Mouse (Mus musculus) heart, embryonic 11.5 days (tissue): ENCODE measurements around the gene Wdr86. TPM values are rescaled to one million over a fixed set of nuclear protein-coding genes. Genes with fewer than 3 reads are reported as not detected.
"Not testable (repeated sequence)": the region's sequence is repeated elsewhere in the genome, so short reads cannot be mapped to it uniquely, and the experiment has no call there.

Source experiments
- ATAC-seq: fragments of 200-750 bp; cut with Nextera tagmentation; replicated peaks from 2 replicates; pipeline ENCODE4 v1.8.0; 2017; ENCODE audit warnings: moderate library complexity; ENCODE audit not compliant: insufficient number of reproducible peaks, low FRiP score, low TSS enrichment
- H3K27ac ChIP-seq: fragments of 300-500 bp; sonication (generic); 2 replicates; pipeline ENCODE4 v1.5.1; 2014; ENCODE audit warnings: mild to moderate bottlenecking, low read depth, low read length
- H3K27me3 ChIP-seq: fragments of 300-500 bp; sonication (generic); 2 replicates; pipeline ENCODE4 v1.6.1; 2014; ENCODE audit warnings: mild to moderate bottlenecking, low read length, mixed read lengths; ENCODE audit not compliant: control insufficient read depth, insufficient read depth
- H3K36me3 ChIP-seq: fragments of 300-500 bp; sonication (generic); 2 replicates; pipeline ENCODE4 v1.6.1; 2014; ENCODE audit warnings: mild to moderate bottlenecking, low read length, moderate library complexity, mixed read lengths; ENCODE audit not compliant: control insufficient read depth, insufficient read depth
- H3K4me1 ChIP-seq: fragments of 300-500 bp; sonication (generic); 2 replicates; pipeline ENCODE4 v1.6.1; 2014; ENCODE audit warnings: low read length; ENCODE audit not compliant: control insufficient read depth, insufficient read depth
- H3K4me2 ChIP-seq: fragments of 300-500 bp; sonication (generic); 2 replicates; pipeline ENCODE4 v1.6.1; 2014; ENCODE audit warnings: mild to moderate bottlenecking, moderate library complexity
- H3K4me3 ChIP-seq: fragments of 300-500 bp; sonication (generic); 2 replicates; pipeline ENCODE4 v1.5.1; 2014; ENCODE audit warnings: low read depth, low read length
- H3K9ac ChIP-seq: fragments of 300-500 bp; sonication (generic); 2 replicates; pipeline ENCODE4 v1.6.1; 2014; ENCODE audit warnings: mild to moderate bottlenecking, low read depth, low read length, moderate library complexity
- H3K9me3 ChIP-seq: fragments of 300-500 bp; sonication (generic); replicated peaks from 2 replicates; pipeline ENCODE4 v1.6.1; 2016; ENCODE audit warnings: low read length; ENCODE audit not compliant: control insufficient read depth
- WGBS: fragments of 180-500 bp; shearing (Covaris S2); extraction: QIAGEN DNeasy Blood & Tissue Kit; methylation state at CpG from one replicate; pipeline ENCODE4 v1.1.7; 2014; ENCODE audit not compliant: insufficient replicate concordance; 5-methylcytosine and 5-hydroxymethylcytosine counted together
- polyA plus RNA-seq: library from polyadenylated mRNA; unstranded; fragments of >200 nt; fragmentation: Nextera tagmentation; extraction: Ambion mirVana; gene quantifications from 2 replicates; pipeline ENCODE4 v1.2.1, GENCODE M21; 2014

Gene Wdr86
- polyA plus RNA-seq, 1 experiment from 2014 or later = 13.6 TPM

GRCm38 (mm10) chr5:24709962-24710361 lies 20.6 kb downstream of the Wdr86 start:
- Histone ChIP-seq H3K9ac (no peak overlapping the region), H3K4me3 (no peak overlapping the region), H3K4me1 (0 out of 2 replicates have a peak, but pooled peaks cover 4% of the 10 kb centered on the region), H3K36me3 (peaks cover 22% of the 10 kb centered on the region), H3K27ac (no peak overlapping the region), H3K27me3 (no peaks in the 10 kb centered on the region), H3K4me2 (no peak overlapping the region), H3K9me3 (no peaks in the 10 kb centered on the region)
- WGBS = 80% methylated on average over 2 of the region's 2 CpGs
- no peak for ATAC-seq

DNA sequence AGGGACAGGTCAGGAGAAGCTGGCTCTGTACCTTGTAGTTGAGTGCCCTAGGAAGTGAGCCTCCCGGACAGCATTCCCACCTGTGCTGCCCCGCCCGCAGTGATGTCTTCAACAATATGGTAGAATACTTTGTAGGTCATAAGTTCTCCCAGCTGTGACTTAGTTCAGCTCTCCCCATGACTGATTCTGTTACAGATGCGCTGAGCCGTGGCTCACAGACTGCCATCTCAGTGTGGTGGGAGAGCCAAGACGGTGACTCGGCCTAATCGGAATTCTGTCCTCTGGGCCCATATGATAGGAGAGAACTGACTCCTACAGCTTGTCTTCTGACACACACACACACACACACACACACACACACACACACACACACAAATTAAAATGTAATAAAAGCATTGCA lies 25.9 kb downstream of the Wdr86 start:
- Histone ChIP-seq H3K36me3 (peaks cover 41% of the 10 kb centered on the region), H3K9ac (no peak overlapping the region), H3K4me2 (no peak overlapping the region), H3K27ac (no peak overlapping the region), H3K9me3 (no peaks in the 10 kb centered on the region), H3K27me3 (no peaks in the 10 kb centered on the region), H3K4me1 (no peaks in the 10 kb centered on the region), H3K4me3 (no peak overlapping the region)
- WGBS = 85% methylated on average over 8 of the region's 8 CpGs
- ATAC-seq = no peak

DNA sequence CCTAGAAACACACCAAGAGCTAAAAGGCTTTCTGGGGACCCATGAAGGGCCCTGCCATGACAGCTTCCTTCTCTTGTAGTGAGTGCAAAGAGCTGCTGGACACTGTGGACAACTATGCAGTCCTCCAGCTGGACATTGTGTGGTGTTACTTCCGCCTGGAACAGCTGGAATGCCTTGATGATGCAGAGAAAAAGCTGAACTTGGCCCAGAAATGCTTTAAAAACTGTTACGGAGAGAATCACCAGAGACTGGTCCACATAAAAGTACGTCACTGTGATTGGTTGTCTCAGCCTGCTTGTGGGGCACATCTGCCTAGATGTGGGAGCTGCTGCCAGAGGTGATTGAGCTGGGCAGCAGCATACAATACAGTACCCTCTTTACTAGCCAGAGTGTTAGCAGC lies 29.3 kb downstream of the Wdr86 start:
- Histone ChIP-seq H3K4me2 (no peak overlapping the region), H3K9ac (no peak overlapping the region), H3K4me1 (no peaks in the 10 kb centered on the region), H3K27me3 (no peaks in the 10 kb centered on the region), H3K9me3 (no peaks in the 10 kb centered on the region), H3K36me3 (peaks cover 47% of the 10 kb centered on the region), H3K4me3 (no peak overlapping the region), H3K27ac (no peak overlapping the region)
- ATAC-seq = no peak
- WGBS = 92% methylated on average over 3 of the region's 3 CpGs

GRCm38 (mm10) chr5:24696704-24697103 lies 33.8 kb downstream of the Wdr86 start:
- Histone ChIP-seq H3K4me1 (no peaks in the 10 kb centered on the region), H3K9ac (no peak overlapping the region), H3K27me3 (no peaks in the 10 kb centered on the region), H3K4me3 (no peak overlapping the region), H3K4me2 (no peak overlapping the region), H3K36me3 (peaks cover 31% of the 10 kb centered on the region), H3K9me3 (no peaks in the 10 kb centered on the region), H3K27ac (no peak overlapping the region)
- ATAC-seq = no peak
- WGBS = 70% methylated on average over 3 of the region's 3 CpGs

- no peak for ATAC-seq
- no peaks in the 10 kb centered on the region for H3K27me3 ChIP-seq
- peaks cover 14% of the 10 kb centered on the region for H3K36me3 ChIP-seq
- H3K9ac ChIP-seq = no peak overlapping the region
- H3K9me3 ChIP-seq = no peaks in the 10 kb centered on the region
- H3K4me1 ChIP-seq = peaks cover 12% of the 10 kb centered on the region
- 79% methylated on average over 1 of the region's 1 CpGs for WGBS
- no peak overlapping the region for H3K4me2 ChIP-seq
- H3K4me3 ChIP-seq = no peak overlapping the region
- H3K27ac ChIP-seq = no peak overlapping the region
These were observed 42.8 kb downstream of the Wdr86 start for GRCm38 (mm10) chr5:24687696-24688095.

GRCm38 (mm10) chr5:24686671-24687420 lies 43.7 kb downstream of the Wdr86 start:
- H3K9me3 ChIP-seq, H3K27me3 ChIP-seq, H3K27ac ChIP-seq, ATAC-seq: not testable (repeated sequence)
- WGBS = 72% methylated on average over 16 of the region's 16 CpGs
- H3K4me3 ChIP-seq = peak overlapping the region; percentile 93
- peak overlapping the region; percentile 86 for H3K9ac ChIP-seq
- H3K36me3 ChIP-seq = peaks cover 14% of the 10 kb centered on the region
- peak overlapping the region; percentile 80 for H3K4me2 ChIP-seq
- peaks cover 12% of the 10 kb centered on the region for H3K4me1 ChIP-seq

DNA sequence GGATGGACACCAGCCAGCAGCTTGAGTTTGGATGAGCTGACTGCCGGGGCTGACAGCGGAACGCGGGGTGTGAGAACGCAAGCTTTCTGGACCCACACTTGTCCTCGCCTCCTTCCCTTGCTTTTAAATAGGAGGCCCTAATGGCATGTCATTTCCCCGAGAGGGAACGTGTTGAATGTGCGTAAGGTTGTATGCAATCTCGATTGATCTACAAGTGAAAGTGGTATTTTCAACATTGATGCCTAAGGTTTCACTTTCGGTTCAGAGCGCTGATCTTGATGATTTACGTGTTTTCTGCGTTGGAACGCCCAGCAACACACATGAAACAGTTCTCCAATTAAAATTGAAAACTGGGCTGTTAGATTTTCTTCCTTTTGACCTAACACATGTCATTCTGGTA lies 44.4 kb downstream of the Wdr86 start:
- H3K9me3 ChIP-seq = no peaks in the 10 kb centered on the region
- WGBS = 2% methylated on average over 15 of the region's 15 CpGs
- H3K9ac ChIP-seq = peak overlapping the region; percentile 86
- peak overlapping the region; percentile 80 for H3K4me2 ChIP-seq
- H3K4me1 ChIP-seq = peaks cover 12% of the 10 kb centered on the region
- H3K4me3 ChIP-seq = peak overlapping the region; percentile 93
- H3K27me3 ChIP-seq = no peaks in the 10 kb centered on the region
- peak; percentile 3; the same call in 1 of the 2 replicates for ATAC-seq
- H3K36me3 ChIP-seq = peaks cover 14% of the 10 kb centered on the region
- peak overlapping the region; percentile 84 for H3K27ac ChIP-seq

DNA sequence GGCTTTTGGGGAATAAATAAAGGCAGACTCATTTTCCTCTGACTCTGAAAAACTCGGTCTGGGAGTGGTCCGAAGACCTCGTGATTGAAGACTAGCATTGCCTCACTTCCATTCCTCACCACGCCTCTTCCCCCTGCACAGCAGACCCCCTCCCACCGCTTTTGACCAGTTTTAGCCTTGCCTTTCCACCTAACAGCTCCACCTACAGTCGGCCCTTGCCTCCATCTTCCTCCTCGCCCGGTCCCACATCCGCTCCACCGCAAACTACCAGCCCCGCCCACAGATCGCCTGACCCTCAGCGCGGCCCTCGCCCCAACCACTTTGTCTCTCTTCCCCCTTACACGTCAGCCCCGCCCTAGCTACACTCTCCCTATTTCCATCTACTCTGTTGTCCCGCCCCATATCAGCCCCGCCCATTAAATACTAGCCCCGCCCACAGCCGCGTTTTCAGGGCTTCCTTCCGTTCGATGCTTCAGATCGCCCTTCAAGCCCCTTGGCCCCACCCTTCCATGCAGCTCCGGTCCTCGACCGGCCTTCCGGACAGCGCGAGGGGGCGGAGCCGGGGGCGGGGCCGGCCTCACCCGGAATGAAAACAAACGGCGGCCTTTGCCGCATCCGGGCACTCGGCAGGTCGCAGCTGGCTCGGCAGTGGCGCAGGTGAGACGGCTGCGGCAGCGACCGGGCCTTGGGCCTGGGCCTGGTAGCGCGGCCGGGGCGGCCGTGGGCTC lies 45.0 kb downstream of the Wdr86 start, which contains the start of gene Nub1:
Gene Nub1, plus strand, starts transcription at position 167 of the 728 bp plus-strand sequence.
- Histone ChIP-seq H3K9ac (peak within 1 kb of the TSS; percentile 86), H3K4me2 (peak within 1 kb of the TSS; percentile 80), H3K27me3 (no peaks in the 10 kb centered on the region), H3K4me1 (peaks cover 12% of the 10 kb centered on the region), H3K9me3 (no peaks in the 10 kb centered on the region), H3K36me3 (peaks cover 9% of the 10 kb centered on the region), H3K27ac (peak within 1 kb of the TSS; percentile 99), H3K4me3 (peak within 1 kb of the TSS; percentile 93)
- peak; percentile 97 for ATAC-seq
- WGBS = under 1% methylated on average over 52 of the region's 53 CpGs
